Mouse (Mus musculus): ENCODE results near the gene Nrp1.

DNA sequence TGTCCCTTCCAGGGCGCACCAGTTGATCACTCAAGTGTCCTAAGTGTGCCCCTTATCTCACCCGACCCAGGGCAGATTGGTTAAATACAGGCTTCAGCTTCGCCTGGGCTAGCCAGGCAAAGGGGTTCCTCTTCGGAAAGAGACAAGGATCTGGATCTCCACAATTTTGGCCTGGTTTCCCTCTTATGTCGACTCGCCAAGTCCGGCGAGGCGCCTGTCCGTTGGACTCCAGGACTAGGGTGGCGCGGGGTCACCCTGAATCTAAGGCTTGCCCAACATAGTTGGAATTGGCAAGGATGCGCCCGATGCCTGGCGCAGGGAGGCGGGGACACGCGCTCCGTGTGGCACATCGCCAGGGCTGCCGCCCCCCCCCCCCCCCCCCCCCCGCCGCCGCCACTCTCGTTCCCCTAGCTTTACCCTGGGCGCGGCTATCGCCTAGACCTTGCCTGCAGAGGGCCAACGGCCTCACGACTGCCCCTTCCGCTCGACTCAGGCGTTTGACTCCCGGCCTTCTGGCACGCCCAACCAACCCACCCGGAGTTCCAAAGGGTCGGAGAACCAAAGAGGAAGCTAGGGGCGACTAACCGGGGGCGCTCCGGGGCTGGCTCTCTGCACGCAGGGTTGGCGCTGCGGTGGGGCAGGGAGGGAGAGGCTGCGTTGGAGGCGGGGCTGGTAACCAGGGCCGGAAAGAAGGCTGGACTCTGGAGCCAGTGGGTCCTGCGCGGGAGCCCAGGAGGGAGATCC lies 1.4 kb upstream of the Nrp1 start:
- TF ChIP-seq GATA1 (IDR thresholded peaks at IDR 0.05; ENCODE audit: borderline replicate concordance, low read length) (no peak), FLI1 (IDR thresholded peaks at IDR 0.05; ENCODE audit: low read length) (no peak)

All from megakaryocyte, embryonic 14.5 days (primary cell).